Mouse (Mus musculus): ENCODE results near the gene Rnf141.

Gene Rnf141

DNA sequence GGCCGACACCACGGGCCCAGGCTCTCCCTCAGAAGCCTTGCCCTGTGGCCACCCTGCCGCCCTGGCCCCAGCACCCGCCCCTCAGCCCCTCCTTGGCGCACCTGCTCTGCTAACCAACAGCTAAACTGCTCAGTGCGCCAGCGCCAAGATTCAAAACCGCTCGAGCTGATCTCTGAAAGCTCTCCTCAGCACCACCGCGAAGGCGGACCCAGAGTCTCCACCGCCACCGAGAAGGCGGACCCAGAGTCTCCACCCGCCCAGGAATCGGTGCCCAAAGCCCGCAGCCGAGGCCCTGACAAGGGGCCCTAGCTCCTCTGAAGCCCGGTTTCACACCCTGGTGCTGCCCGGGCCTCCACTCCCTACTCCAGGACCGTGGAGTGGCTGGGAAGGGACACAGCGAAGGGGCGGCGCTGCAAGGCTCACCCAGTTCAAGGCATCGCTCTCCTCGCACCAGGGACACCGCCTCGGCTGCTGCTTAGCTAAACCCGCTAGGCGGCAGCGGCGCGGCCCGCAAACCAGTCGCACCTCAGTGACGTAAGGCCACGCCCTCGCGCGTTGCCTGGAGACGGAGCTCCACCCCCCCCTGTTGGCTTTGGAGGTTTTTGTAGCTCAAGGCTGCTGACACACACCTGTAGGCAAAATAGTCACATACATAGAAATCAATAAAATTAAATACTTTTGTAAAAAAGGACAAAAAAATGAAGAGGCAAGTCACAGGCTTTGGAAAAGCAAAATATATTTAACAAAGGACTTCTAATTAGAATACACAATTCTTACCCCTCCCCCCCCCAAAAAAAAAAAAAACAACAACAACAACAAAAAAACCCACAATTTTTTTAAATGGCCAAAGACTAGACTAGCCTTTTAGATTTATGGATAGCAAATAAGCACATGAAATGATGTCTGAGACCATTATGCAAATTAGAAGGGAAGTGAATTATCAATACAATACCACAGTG lies at the start of gene Rnf141:
Rnf141 (minus strand) TSS at position 542 of the 959 bp plus-strand sequence.
- DNase-seq: peak; percentile 94 to 95

DNA sequence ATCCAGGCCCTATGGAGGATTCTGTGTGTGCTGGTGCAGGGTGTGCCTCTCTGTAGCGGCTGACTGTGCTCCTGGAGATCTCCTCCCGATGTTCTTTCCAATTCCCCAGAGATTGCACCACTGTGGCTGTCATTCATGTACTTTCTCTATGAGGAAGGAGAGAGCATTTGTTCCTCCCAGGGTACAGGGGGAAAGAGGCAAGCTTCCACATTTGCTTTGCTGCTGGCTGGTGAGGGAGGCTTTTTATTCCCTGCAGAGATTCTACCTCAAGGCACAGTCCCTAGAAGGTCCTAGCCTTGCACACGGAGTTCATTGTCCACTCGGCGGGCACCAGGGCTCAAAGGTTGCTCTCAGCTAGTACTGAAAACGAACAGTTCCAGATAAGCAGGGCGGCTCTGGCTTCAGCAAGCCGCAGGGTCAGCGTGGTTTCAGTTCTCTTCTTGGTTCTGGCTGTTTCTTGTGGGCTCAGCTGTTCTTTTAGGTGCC lies 47.3 kb upstream of the Rnf141 start:
- DNase-seq: peak in 1 of 2 experiments; percentile 38

DNA sequence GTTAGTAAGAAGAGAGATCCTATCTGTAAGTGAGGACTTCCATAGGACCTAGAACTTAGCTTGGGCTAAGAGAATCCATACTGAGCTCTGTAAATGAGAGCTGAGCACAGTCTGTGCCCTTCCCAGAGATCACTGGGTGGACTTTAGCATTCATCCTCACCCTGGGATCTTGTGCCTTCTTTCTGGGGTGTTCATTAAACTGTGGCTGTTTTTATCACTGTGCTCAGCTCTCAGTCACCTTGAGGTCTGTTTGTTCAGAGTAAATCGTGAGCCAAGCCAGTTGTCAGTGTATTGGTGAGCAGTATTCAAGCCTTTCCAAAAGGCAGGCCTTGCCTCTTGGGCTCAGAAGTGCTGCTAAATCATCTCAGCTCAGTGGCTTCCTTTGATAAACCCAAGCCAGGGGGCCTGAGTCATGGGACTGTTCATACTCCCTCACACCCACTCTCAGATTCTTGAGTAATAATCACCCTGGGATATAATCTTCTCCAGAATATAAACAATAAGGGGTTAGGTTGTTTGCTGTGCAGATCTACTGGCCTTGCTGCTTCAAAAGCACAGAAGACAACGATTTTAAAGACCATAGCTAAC lies 37.6 kb upstream of the Rnf141 start:
- no peak for DNase-seq

DNA sequence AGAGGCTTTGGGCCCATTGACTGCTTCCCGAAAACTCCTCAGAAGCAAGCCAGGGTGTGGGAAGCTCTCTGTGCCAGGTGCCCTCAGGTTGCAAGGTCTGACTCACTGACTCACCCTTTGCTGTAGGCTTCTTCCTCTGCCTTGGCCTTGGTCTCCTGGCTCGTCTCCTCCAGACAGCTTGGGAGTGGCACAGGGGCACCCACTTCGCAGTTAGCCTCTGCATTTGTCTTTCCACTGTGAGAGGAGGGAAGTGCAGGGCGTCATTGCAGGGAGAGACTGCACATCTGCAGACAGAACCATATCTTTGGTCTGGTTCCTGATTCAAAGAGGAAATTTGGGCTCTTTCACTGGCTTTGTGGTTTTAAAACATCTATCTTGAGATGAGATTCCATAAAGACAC lies 33.8 kb upstream of the Rnf141 start:
- no peak for DNase-seq

DNA sequence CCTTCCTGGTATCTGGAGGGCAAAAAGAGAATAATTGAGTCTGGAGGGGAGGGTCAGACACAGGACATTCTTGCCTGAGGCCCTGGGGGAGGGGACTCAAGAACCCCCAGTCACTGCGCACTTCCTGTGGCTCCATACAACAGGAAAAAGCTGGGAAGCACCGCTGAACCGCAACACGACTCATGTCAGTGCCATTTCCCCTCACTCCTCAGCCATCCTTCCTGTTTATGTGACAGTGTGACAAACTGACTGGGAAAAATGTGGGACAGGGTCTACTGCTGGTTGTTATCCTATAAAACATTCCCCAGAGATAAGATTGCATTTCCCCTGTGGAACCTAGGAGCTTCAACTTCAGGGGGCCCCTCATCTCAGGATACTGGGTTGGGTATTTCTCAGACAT lies 32.7 kb upstream of the Rnf141 start:
- peak; percentile 68 to 84 for DNase-seq

DNA sequence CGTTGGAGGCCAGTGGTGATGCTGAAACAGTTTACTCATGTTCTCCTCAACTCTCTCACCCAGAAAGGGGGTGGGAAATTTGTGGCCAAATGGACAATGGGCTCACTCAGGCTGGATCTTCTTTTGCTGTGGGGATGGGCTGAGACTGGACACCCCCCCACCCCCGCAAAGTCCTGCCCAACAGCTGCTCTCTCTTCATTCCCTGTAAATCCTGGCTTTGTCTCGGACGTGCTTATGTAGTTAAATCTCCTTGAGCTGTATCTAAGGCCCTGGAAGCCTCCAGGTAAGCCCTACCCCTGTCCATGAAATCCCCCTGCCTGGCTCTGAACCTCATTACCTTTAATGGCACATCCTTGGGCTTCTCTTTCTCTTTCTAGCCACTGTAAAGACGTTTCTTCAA lies 24.6 kb upstream of the Rnf141 start:
- no peak for DNase-seq

DNA sequence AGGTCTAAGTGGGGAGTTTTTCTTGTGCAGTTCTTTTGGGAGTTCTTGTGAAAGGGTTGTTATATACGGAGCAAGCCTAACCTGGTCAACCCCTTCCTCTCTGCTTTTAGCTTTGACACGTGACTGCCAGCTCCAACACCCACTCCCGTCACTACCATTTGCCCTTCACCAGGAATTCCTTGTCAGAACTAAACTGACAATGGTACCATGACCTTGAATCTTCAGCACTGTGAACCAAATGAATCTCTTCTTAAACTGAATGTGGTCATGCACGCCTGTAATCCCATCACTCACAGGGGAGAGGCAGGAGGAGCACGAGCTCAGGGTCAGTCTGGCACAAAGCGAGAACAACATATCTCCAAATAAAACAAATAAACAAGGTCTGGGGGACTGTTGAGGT lies 22.9 kb upstream of the Rnf141 start:
- no peak for DNase-seq

DNA sequence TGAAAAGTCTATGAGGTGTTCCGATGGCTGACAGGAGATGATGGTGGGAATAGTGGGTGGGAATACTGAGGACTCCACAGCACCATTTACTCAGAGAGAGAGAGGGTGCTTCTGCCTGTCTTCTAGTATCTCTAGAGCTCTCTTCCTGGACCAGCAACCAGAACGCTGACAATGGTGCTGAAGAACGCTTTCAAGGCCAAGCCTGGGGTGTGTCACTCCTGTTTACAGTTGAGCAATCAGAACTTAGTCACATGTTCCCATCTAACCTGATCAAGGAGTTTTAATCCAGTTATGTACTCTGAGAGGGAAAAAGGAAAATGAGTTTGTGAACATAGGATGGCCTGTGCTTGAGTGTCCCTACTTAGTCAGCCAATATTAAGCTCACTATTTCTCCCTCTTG lies 21.8 kb upstream of the Rnf141 start:
- no peak for DNase-seq

DNA sequence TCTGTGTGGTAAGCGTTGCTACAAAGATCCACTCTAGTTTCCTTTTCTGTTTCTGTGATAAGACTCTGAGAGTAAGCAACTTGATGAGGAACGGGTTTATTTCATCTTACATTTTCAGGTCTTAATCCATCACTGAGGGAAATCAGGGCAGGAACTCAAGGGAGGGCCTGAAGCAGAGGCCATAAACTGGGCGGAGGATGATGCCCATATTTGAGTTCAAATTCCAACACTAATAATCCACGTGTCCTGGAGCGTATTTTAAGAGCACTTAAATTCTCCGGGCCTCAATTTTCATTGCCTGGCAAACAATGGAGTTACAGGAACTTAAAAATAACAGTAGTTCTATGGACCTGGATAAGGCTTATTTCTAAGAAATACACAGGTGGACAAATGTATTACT lies 21.3 kb upstream of the Rnf141 start:
- DNase-seq: no peak

DNA sequence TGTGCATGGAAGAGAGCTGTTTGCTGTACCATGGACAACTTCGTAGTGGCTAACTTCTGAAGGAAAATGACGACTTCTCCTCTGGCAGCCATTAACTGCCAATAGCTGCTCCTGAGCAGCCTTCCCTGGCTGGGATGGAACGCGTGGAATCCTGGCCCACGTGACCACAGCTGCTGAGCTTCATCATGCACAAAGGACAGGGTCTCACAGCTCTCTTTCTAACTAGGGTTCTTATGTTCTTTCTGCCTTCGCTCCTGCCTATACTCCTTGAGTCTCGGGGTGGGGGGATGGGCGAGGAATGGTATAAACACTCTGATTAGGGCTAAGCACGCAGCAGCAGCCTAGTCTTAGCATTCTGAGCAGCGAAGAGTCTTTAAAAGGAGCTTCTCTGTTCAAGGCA lies 20.8 kb upstream of the Rnf141 start:
- DNase-seq: peak; percentile 31 to 41

DNA sequence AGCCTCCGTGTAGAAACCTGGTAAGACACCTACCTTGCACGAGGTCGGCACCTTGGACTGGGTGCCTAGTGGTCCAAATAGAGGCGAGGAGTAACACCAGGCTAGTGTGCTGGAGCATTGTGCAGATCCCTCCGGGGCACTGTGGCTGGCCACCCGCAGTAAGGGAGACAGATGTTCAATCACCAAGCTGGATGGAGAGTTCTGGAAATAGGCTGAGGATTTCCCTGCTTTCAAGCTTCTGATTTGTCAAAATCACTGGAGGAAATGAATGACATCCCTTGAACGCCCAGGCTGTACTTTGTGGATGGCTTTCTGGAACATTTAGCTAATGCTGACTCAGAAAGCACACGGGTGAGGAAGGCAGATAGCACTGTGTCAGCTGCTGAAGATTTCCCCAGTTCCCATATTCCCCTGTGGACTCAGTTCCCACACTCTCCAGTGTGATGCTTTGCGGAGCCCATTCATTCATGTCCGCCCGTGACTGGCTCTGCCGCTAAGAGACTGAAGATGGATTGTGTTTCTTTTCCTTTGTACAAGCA lies 18.6 kb upstream of the Rnf141 start, which contains the start of gene Lyve1:
Lyve1 (minus strand) TSS at position 489 of the 539 bp plus-strand sequence.
- DNase-seq: peak; percentile 48 to 60

DNA sequence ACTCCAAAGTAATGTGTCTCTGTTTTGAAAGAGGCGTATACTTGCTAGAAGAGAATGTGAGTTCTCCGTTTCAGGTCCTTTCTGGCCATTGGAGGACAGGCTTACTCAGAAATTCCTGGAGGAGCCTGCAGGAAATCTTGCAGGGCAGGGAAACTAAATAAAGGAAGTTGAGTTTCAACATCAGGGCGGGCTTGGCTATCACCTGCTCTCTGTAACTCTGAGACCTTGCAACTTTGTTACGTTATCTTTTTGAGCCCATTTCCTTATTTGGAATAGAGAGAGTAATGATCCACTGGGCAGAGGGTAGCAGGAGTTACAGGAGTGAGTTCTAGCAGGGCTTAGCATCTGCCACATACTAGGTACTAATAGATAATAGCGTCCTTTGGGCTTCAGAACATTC lies 15.9 kb upstream of the Rnf141 start:
- DNase-seq: peak; percentile 46 to 55

DNA sequence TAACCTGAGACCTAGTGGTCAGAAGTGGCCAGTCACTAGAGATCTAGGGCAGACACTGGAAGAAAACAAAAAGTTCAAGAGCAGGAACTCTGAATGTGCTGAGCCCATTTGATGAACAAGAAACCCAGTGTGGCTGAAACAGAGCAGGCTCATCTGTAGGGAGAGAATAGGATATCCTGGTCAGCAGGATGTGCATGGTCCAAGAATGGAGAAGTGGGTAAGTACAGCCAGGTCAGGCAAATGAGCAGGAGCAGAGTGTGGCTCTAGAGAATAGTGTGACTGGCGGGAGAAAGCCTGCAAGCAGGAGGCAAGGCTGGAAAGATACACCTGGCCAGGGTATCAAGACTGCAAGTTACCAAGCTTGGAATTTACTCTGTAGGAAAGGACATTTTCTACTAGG lies 11.3 kb upstream of the Rnf141 start:
- no peak for DNase-seq

DNA sequence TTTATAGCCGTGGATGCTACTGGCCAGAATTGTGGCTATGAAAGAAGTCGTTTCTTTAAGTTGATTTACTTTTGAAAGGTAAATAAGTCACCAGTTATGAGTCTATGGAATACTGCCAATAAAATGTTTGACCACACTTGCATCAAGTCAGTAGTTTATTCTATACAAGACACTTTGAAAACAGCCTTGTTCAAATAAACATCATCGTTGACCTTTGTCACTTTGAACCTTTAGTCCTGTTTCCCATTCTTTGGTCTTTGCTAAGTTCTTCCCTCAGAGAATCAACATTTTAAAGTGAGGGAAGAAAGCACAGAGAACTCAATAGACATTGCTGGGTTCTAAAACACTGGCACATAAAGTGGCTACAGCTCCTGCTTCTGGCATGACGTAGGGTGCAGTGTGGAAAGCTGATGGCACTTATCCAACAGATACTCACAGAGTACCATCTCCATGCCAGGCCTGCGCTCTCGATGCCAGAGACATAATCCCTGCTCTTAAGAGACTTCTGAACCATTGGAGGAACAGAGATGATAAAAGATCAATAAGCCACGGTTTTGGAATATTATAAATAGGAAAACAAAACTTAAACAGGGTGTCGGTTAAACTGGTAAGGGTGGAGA lies 10.8 kb upstream of the Rnf141 start:
- no peak for DNase-seq

DNA sequence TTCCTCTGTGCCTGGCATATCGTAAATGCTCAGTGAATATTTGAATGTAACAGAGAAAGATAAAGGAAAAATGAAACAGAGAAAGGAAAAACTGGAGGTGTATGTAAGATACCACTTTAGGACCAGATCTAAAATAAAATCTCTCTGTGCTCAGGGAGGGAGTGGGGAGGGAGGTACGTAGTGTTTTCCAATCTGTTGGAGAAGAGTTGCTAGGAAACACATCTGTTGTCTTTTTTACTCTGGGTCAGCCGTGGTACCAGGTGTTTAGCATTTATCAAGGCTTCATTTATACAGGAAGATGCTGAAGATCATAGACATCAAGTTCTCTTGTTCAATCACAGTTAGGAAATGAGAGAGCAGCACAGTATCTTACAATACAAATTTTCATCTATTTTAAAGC lies 10.3 kb upstream of the Rnf141 start:
- no peak for DNase-seq

DNA sequence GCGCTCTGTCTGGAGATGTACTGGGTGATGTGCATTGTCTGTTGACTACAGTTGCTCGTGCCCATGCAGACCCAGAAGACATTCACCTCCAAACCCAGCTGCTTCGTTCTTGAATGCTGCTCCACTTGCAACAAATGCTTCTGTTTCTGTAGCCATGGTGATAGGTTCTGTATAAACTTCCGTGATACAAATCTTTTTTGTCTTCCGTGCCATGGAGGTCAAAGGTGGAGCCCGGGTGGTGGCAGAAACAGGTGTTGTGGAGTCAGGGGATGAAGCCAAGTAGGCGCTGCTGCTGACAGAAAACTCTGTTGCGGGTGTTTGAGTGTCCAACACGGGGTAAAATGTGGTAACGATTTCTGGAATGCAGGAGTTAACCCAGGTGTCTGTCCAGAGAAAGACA lies 9.4 kb upstream of the Rnf141 start:
- DNase-seq: peak in 1 of 2 experiments; percentile 47

DNA sequence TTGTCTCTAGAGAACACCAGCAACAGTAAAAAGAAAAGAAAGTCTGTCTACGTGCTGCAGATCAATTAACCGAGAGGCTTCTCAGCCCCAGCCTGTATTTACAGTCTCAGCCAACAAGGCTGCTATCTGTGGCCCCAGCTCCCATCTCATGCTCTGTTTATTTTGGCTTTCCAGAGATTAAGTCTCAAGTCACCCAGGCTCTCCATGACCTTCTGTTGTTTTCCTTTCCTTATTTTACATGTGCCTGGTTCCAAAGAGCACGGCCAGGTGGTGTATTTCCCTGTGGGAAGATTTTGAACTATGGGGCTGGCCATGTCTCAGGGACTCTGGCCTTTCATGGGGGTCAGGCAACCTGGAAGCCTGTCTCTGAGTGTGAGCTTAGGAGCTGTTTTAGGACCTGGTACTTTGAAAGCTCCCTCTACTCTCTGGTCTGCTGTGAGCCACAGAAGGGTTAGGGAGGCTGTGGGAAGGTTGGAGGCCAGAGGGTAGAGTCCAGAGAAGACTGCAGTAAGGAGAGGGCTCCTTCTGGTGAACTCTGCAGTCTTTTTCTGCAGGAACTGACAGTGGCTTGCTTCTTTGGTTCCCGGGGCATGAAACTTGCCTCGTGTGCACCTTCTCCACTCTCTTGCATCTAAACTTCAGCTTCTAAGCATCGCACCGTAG lies 7.4 kb upstream of the Rnf141 start:
- DNase-seq: no peak

DNA sequence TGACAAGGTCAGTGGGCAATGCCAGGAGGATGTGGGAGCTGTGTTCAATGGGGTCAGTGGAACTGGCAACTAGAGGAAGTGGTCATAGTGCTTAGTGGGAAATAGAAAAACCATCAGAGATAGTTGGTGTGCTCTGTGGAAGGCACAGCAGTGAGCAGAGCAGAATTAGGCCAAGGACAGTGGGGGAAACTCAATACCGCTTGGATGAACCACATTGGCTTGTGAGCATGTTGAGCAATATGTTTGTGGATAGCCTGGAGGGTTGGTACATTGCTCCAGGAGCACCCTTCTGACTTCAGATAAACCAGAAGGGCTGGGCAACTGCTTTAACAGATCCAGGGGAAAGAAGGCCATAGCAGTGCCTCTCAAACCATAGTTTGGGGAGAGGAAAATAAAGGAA lies 4.1 kb upstream of the Rnf141 start:
- DNase-seq: no peak

DNA sequence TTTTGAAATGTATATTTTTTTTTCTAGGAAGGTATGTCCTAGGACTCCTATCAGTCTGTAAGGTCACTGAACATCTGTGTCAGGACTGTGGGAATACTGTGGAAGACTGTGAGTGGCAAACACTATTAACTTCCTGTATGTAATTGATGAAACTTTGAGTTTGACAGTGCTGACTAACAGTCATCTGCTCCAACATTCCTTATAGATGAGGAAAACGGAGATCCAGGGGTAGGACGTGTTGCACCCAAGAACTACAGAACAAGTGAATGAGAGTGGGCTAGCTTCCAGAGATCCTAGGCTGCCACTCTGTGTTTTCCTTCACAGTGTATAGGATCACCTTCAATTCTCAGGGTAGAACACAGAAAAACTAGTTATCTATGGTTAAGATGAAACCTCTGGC lies 3.1 kb upstream of the Rnf141 start:
- DNase-seq: no peak

DNA sequence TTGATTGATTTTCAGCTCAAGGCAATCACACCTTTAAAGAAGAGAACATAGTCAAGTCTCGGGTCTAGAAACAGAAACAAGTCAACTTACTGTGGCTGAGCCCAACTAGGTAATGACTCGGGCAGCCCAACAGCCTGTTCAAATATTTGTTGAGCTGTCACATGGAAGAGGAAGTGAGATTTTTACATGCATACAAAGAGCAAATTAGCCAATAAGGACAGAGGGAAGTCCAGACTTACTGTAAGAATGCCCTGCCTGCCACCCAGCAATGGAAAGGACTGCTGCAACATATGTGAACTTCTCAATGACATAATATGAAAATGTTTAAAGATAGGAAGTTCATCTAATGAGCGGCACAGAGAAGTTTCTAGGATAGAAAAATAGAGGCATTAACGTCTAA lies 3.9 kb downstream of the Rnf141 start:
- DNase-seq: no peak

DNA sequence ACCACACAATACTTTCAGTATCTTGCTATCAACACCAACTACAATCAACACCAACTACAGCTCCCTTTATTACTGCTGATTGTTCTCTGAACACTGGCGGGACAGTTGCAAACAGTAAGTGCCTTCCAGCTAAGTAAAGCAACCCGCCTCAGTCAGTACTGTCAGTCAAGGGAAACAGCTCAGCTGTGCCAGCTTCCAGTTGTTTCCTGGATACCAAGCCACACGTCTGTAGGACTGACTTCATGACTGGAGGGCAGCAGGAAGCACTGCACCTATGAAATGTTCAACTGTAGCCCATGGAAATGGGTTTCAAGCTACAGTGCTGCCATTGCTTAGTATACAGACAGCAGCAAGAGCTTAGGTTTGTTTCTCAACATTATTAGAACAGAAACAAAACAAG lies 9.7 kb downstream of the Rnf141 start:
- no peak for DNase-seq

DNA sequence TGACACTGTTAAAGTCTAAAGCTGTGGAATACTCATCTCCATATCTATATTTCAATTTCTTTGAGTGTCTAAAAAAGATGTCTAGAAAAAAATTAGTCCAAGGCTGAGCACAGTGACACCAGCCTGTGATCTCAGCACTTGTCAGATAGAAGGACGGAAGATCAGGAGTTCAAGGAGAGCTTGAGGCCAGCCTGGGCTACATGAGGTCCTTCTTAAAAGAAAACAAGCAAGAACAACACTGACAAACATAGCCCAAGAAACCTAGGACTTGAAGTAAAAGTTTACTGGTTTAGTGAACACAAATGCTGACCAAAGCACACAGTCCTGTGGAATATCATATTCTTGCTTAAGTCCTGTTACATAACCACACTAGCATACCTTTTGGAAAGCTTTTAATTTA lies 10.2 kb downstream of the Rnf141 start:
- DNase-seq: no peak

DNA sequence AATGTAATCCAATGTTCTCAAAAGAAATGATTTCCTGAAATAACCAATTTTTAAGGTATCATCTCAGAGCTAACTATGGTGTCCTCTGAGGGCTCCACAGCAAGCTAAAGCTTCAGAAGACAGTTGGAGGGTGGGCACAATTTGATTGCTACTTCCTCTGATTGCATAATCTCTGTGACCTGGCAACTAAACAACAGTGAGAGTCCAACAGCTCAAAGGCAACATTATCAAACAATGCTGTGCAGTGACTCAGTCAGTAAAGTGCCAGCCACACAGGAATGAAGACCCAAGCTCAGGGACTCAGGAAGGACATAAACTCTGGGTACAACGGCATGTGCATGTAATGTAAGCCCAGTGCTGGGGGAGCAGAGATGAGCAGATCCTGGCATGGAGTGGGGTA lies 11.2 kb downstream of the Rnf141 start:
- no peak for DNase-seq

All from lung, postnatal 4 days (tissue).